Mouse (Mus musculus) lung, postnatal 10 days (tissue): ENCODE results near the gene Cdk2ap1.
"Not testable (repeated sequence)": the region's sequence is repeated elsewhere in the genome, so short reads cannot be mapped to it uniquely, and the experiment has no call there.

ENCODE experiments used
- DNase-seq: peaks from one replicate; pipeline ENCODE4 v3.0.0; 2021

Cdk2ap1 gene

GRCm38 (mm10) chr5:124362982-124363381 lies at the start of gene Cdk2ap1:
Cdk2ap1 (minus strand) TSS chr5:124363082.
- DNase-seq: not testable (repeated sequence)

- DNase-seq: no peak
Observed at GRCm38 (mm10) chr5:124412163-124412562, 49.3 kb upstream of the Cdk2ap1 start.

- no peak for DNase-seq
Observed at GRCm38 (mm10) chr5:124410808-124411207, 47.9 kb upstream of the Cdk2ap1 start.

GRCm38 (mm10) chr5:124393726-124394125 lies 30.8 kb upstream of the Cdk2ap1 start:
- DNase-seq: no peak

- DNase-seq: no peak
Observed at GRCm38 (mm10) chr5:124392412-124392811, 29.5 kb upstream of the Cdk2ap1 start.

DNA sequence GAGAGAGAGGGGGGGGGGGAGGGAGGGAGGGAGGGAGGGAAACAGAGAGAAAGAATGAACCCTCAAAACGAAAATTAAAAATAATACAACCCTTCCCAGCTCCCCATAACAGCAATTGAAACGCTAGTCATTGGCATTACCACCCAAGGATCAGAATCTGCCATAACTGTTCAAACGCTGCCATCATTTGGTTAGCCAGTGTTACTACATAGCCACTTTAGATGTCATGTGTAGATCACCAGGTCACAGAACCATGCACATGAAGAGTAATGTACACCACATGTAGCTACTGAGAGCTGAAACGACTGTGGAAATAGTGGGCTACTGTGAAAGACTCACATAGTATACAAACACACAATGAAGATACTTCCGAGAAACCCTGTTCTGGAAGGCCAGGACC lies 25.1 kb upstream of the Cdk2ap1 start:
- DNase-seq: peak; percentile 21

- DNase-seq: no peak
Observed at GRCm38 (mm10) chr5:124380121-124380520, 17.2 kb upstream of the Cdk2ap1 start.

GRCm38 (mm10) chr5:124377149-124377548 lies 14.3 kb upstream of the Cdk2ap1 start:
- no peak for DNase-seq

GRCm38 (mm10) chr5:124376401-124376800 lies 13.5 kb upstream of the Cdk2ap1 start:
- no peak for DNase-seq

DNA sequence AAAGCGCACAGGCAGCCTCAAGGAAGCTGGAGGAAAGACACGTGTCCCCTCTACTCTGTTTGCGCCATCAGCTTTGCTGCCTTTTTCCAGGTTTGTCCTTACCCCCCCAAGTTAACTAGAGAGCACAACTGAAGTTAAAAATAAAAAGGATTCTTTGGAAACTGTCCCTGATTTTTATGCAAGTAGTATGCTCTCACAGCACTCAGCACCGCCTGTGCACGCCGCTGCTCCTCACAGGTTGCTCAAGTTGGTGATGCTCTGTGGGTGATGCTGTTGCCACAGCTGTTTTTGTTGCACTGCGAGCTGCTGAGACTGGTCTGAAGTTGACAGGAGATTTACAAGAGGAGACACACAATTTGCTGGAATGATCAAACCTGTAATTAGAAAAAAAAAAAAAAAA lies 11.4 kb upstream of the Cdk2ap1 start:
- no peak for DNase-seq

- no peak for DNase-seq
Observed at GRCm38 (mm10) chr5:124366721-124367120, 3.8 kb upstream of the Cdk2ap1 start.

GRCm38 (mm10) chr5:124365754-124366153 lies 2.9 kb upstream of the Cdk2ap1 start:
- no peak for DNase-seq

DNA sequence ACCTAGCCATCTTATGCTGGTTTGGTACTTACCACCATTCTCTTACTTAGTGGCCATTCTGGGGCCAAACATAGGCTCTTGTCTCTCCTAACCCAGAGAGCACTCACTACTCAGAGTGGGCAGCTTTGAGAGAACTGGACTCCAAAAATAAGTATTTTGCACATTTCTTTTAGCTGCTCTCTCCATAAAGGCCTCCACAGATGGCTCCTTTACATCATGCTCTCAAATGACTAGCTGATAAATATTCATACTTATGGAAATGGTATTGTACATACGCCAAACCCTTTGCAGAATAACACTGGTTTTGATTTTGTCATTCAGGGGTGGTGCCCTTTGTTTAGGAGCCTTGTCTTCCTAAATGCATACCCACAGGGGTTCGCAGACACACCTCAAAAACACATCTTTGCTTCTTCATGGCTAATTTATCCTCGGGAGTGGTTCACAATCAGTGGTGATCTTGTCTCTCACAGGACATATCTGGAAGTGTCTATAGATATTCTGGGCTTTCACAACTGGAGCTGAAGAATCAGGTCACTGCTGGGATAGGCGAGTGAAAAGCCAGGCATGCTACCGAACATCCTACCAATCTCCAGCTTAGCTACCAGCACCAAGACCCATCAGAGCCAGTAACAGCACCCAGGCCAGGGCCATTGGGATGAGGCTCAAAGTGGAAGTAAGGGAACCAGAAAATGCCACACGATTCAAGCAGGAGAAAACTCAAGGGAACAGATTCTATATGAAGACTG lies 1.5 kb upstream of the Cdk2ap1 start:
- no peak for DNase-seq

DNA sequence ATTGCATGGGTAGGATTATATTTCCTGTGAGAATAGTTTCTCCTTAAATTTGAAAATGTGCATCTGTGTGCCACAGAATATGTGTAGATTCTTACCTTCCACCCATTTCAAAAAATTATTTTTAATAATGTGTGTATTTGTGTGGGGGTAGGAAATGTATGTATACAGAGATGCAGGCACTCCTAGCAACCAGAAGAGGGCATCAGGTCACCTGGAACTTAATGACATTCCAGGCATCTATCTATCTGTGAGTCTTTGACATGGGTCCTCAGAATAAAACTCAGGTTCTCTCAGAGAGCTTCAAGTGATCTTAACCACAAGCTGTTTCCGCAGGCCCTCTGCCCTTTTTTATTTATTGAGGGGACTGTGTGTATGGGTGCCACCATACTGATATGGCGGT lies 3.2 kb downstream of the Cdk2ap1 start:
- no peak for DNase-seq

- no peak for DNase-seq
Observed at GRCm38 (mm10) chr5:124356695-124357094, 6.2 kb downstream of the Cdk2ap1 start.

GRCm38 (mm10) chr5:124355425-124355959 lies 7.4 kb downstream of the Cdk2ap1 start:
- DNase-seq: no peak

- peak; percentile 57 for DNase-seq
Observed at GRCm38 (mm10) chr5:124354574-124355424, 8.1 kb downstream of the Cdk2ap1 start.

GRCm38 (mm10) chr5:124353726-124354547 lies 8.9 kb downstream of the Cdk2ap1 start:
- DNase-seq: peak; percentile 83

- peak; percentile 47 for DNase-seq
Observed at GRCm38 (mm10) chr5:124353011-124353725, 9.7 kb downstream of the Cdk2ap1 start.

DNA sequence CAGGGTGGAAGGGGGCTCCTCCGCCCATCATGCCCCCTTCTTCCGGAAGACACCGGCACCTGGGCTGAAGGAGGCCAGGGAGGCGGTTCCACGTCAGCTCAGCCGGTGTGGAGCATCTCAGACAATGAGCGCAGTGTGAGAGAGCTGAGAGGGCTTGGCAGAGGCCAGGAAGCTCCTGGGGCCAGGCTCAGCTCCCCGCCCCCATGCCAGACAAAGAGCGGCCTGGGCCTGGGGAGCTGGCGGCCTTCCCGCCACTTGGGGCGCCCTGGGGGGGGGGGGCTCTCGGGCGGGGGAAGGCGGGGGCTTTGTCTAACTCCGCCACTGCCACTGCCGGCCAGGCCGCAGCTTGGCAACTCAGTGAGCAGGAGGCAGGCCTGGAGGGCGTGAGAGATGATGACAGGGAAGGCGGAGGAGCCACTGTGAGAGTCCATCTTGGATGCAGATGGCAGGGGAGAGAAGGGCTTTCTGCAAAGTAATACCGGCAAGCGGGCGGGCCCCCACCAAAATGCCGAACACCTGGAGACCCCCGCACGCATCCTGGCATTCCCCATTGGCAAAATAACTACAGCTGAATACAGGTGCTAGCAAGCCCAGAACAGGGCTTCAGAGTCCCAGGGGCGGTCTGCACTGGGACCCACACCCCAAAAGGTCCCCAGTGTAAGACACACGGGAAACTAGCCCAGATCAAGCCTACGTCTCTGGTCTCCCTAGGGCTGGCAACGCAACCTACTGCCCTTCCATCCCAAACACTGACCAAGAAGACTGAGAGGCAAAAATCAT lies 10.6 kb downstream of the Cdk2ap1 start:
- peak; percentile 93 for DNase-seq

- no peak for DNase-seq
Observed at GRCm38 (mm10) chr5:124351604-124352003, 11.3 kb downstream of the Cdk2ap1 start.
